Mouse (Mus musculus): ENCODE data around the gene Cox15.

Cox15 gene

DNA sequence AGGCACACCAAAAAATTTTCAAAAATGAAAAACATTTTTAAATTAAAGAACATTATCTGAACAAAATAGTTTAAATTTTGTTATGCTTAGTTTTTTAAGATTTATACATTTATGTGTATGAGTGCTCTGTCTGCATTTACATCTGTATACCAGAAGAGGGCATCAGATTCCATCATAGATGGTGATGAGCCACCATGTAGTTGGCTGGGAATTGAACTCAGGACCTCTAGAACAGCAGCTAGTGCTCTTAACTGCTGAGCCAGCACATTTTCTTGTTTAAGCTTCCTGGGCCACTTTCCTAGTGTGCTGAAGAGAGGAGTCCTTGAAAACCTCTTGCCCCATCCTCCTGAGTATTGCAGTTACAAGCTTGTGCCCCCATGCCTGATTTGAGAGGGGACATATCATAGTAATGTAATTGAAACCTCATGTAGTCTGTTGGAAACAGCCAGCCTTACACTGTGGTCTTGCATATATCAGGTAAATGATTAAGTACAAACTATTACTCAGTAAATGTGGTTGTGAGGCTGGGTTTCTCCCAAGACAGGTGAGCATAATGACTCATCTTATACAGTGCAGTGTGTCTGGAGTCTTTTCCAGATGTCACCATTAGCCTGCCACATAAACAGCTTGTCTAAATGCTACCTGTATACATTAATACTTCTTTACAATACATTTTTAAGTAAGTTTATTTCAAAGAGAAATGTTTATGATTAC lies 8.9 kb upstream of the Cox15 start:
- no peak for DNase-seq (ENCODE audit: low read depth, low spot score)

DNA sequence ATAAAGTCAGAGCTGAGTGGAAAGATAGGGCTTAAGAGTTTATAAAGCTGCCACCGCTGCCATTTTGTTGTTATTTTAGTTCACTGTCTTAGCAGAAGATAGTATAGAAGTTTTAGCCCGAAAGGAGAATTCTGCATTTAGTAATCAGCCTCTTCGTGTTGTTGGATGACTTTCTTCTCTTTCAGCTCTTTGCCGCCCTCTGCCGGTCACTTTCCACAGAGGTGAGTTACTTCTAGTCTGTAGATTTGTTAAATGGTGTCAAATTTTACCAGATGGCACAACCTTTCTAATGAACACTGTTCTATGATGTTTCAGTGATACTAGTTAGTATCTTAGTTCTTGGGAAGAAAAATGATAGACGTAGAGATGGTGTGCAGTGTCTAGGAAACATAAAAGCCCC lies 7.7 kb upstream of the Cox15 start:
- DNase-seq (ENCODE audit: low read depth, low spot score): peak; percentile 76

DNA sequence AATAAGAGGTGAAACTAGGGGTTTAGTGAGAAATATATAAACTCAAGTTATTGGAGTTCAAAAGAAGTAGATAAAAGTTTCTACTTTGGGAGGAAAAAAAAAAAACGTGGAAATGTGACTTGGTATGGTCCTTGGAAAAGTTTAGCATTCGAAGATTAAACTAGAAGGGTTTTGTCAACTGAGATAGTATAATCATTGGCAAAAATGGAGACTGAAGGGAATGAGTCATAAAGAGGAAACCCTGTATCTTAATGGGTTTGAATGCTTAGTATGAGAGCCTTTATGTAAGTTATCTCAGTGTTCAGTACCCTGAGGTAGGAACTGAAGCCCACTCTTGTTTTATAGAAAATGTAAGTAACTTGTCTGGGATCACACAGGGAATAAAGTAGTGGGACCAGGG lies 2.1 kb upstream of the Cox15 start:
- DNase-seq (ENCODE audit: low read depth, low spot score): no peak

DNA sequence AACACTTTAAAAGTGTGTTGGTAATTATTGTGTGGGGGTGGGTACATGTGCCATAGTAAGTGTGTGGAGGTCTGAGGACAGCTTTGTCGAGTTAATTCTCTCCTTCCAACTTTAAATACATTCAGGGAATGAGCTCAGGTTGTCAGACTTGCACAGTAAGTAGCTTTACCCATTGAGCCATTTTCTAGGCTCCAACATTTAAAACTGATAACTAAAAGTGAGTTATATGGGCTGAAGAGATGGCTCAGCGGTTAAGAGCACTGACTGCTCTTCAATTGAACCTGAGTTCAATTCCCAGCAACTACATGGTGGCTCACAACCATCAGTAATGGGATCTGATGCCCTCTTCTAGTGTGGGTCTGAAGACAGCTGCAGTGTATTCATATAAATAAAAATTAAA lies 1.4 kb upstream of the Cox15 start:
- DNase-seq (ENCODE audit: low read depth, low spot score): no peak

DNA sequence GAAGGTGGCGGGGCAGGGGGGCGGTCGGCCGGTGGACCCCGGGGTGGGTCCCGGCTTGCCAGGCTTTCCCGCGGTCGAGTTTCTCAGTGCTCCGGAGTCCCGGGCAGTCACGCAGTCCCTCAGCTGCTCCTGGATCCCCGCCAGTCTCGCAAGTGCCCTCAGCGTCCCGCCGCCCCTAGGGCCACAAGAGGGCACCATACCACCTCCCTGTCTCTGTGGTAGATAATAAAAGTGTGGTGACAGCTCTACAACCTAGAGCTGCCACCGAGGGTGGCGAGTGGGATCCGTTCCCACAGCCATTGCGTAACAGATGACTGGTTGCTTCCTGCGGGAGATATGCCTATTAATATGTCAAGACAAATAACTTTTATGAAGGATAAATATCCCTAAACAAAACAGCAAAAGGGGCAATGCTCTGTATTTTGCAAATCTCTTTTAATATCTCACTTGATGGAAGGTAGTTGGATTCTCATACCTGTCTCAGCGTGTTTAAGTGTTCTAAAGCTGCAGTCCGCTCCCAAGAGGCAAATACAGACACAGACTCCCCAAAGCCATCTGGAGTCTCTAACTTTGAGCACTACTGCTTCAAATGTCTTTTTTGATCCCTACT lies 531 bp upstream of the Cox15 start:
- DNase-seq (ENCODE audit: low read depth, low spot score): peak; percentile 91

DNA sequence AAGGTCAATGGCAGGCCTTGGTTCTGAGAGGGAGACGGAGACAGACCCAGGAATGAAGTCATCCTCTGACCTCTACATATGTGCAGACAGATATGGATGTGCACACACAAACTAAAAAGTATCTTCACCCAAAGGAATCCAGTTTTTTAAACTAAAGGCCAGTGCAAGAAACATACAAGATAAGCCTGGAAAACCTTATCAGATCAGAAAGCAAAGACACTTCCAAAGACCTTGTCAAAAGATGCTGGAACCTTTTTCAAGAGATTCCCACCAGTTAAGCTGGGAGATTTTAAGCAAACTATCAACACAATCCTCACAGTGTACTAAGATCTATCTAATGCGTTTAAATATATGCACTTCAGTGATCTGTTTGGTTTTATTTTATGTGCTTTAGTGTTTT lies 2.8 kb downstream of the Cox15 start:
- no peak for DNase-seq (ENCODE audit: low read depth, low spot score)

DNA sequence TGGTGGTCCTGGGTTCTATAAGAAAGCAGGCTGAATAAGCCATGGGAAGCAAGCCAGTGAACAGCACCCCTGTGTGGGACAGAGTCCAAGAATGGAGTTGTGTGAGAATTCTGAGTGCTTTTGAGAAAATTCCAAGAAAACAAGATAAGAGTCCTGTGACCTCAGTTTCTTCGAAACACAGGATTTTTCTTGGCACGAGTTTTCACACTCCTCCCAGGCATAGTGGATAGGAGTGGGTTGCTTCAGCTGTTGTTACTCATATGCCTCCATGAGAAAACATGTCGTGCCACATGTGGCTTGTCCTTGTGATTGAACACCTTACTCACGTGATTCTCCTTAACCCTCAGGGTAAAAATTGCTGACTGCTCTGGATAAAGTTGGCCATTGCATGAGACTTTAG lies 4.9 kb downstream of the Cox15 start:
- no peak for DNase-seq (ENCODE audit: low read depth, low spot score)

DNA sequence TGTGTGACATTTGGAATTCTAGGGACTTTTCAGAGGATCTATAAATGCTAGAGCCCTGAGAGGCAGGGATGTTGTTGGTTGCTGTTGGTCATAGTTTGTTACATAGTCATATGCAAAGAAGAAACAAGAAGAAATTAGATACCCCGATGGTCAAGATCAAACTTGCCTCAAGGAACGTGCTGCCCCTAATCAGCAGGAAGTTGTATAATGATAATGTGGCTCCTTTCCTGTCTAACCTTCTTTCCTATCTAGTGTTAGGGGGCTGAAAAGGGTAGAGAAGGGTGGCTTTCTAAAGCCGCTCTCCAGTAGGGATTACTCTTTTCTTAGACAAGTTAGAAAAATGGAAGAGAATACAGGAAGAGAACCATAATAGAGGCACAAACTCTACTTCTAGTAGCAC lies 7.1 kb downstream of the Cox15 start:
- no peak for DNase-seq (ENCODE audit: low read depth, low spot score)

DNA sequence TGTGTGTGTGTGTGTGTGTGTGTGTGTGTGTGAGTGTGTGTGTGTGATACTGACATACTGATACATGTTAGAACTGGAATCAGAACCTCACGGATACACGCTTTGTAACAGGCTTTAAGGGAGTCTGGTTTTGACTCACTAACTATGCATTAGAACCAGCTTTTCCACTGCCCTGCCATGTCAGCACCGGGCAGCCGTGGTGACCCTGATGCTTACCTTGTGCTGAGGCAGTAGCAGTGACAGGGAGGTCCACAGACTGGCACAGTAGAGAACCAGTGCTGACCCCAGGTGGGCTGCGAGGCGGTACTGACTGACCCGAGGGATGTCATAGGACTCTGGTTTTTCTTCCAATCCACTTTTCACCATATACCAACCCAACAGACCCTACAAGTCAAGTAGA lies 9.4 kb downstream of the Cox15 start:
- no peak for DNase-seq (ENCODE audit: low read depth, low spot score)

DNA sequence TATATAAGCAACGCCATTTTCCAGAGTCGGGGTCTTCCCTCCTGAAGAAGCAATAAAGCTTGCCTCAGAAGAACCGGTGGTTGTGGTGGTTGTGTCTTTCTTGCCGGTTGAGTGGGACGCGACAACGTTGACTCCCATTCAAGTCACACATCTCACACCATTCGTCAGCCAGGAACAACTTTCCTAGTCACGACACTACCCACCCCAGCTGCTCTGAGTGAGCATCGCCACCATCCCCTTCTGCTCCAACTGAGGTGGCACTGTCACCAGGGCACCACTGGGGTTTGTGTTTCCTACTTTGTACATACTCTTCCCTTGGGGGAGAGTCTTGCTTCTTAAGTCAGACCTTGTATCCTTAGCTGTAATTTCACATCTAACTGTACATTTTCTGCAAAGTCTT lies 14.4 kb downstream of the Cox15 start:
- DNase-seq (ENCODE audit: low read depth, low spot score): no peak

DNA sequence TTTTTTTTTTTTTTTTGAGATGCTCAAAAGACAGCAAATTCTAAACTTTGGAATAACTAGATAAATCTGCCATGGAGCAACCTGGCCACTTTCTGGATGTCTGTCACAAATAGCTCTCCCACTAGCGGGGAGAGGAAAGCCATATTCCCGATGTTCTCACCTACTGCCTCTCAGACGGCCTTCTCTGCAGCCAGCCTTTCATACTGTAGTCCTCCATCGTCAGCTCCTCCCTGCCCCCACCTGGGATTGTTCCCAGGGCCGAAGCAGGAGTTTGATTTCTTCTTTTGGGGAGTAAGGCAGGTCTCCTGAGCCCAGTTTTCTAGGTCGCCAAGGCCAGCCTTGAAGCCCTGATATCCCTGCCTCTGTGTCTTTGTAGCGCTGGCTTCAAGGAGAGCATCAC lies 21.6 kb downstream of the Cox15 start:
- no peak for DNase-seq (ENCODE audit: low read depth, low spot score)

DNA sequence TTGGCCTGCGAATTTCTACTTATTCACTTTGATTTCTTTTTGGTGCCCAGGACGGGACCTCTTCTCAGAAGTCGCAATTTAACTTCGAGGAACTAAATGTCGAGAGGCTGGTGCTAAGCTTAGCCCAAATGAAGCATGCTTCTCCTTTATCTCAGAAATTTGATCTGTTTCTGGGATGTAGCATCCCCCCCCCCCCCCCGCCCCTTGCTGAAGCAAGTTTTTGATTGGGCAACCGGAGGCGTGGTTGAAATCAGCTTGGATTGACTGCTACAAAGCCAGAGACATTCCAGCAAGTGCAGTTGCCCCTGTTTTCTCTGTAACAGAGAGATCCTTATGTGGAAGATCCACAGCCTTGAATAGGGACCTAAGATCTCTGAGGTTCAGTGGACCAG lies 22.8 kb downstream of the Cox15 start:
- DNase-seq (ENCODE audit: low read depth, low spot score): no peak

DNA sequence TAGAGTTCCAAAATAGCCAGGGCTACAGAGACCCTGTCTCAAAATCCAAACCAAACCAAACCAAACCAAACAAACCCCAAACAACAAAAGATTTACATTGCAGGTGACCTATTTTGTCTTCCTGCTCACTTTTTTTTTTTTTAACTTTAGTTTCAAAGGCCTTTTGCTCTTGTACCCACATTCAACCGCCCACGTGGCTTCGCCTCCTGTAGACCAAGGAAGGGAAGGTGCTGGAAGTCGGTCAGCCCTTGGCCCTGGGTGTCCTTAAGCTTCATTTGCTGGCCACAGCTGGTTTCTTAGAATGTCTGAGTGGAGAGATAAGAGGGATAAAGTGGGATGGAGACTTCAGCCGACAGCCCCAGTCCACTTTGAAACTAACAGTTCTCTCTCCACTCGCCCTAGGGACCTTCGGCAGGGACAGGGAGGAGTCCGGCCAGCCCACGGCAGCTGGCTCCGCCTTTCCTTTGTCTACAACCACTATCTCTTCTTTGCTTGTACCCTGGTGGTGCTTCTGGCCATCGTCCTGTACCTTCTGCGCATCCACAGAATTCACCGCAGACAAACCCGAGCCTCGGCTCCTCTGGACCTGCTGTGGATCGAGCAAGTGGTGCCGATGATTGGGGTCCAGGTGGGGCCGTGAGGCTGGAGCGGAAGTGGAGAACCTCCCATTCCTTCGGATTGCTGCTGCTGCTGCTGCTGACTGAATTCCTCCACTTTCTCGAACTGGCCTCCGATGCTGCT lies 23.3 kb downstream of the Cox15 start:
- DNase-seq (ENCODE audit: low read depth, low spot score): no peak

DNA sequence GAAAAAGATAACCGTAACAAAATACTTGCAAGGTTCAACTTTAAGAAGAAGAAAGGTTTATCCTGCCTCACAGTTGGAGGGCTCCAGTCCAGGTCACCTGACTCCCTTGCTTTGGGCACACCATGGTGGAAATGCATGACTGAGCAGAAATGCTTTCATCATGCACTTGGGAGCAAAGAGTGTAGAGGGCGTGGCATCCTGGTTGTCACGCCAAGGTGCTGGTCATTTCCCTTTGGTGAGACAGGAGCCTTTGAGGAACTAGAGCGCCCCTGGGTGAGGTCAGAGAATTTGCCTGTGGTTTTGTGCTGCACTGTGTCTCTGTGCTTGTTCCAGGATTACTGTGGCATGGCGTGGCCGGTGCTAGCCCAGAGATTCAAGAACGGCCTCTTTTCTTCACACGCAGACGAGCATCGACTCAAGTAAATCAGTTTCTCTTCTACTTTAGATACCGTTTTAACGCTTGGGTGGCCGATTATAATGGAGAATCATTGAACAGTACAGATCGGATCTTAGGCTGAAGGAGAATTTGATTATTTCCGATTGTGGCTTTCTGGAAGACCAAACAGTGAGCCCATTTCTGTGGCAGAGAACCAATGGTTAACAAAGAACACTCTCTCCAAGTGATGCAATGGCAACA lies 26.2 kb downstream of the Cox15 start:
- no peak for DNase-seq (ENCODE audit: low read depth, low spot score)

DNA sequence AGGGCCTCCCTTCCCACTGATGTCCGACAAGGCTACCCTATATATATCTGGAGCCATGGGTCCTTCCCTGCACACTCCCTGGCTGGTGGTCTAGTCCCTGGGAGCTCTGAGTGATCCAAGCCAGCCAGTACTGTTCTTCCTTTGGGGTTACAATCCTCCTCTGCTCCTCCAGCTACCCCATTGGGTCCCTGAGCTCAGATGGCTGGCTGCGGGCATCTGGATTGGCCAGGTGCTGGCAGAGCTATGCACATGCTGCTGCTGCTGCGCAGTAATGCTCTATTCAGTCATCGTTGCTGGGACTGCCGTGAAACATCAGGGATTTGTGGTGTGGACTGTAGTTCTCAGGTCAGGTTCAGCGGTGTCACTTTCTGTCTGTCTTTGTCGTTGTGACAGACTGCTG lies 28.0 kb downstream of the Cox15 start:
- no peak for DNase-seq (ENCODE audit: low read depth, low spot score)

DNA sequence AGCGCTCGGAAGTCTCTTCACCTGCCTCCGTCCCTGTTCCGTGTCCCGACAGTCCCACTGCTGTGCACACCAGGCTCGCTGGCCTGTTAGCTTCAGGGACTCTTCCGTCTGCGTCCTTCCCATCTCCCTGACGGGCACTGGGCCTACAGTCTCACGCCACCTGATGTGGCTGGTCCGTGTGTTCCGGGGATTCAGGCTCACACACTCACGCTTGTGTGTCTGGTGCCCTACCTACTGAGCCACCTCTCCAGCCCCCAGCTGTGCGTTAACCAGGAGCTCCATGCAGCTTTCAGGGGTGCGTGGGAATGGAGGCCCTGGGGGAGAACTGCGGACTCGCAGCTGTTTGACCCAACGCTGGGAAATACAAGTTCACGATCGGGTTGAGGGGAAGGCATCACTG lies 28.6 kb downstream of the Cox15 start:
- DNase-seq (ENCODE audit: low read depth, low spot score): no peak

DNA sequence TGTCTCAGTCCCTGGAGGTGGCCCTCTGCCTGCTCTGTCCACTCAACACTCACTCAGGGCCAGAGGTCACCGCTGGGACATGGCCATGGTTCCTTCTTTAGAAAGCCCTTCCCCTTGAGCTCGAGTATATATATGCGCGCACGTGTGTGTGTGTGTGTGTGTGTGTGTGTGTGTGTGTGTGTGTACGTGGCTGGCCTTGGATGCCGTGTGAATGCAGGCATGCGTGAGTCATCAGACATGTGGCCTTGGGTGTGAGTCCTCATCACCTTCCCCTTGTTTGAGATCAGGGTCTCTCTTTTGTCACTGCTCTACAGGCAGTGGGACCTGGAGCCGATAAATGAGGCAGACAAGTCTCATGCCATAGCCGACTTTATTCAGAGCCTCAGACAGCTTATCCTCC lies 29.3 kb downstream of the Cox15 start:
- no peak for DNase-seq (ENCODE audit: low read depth, low spot score)

DNA sequence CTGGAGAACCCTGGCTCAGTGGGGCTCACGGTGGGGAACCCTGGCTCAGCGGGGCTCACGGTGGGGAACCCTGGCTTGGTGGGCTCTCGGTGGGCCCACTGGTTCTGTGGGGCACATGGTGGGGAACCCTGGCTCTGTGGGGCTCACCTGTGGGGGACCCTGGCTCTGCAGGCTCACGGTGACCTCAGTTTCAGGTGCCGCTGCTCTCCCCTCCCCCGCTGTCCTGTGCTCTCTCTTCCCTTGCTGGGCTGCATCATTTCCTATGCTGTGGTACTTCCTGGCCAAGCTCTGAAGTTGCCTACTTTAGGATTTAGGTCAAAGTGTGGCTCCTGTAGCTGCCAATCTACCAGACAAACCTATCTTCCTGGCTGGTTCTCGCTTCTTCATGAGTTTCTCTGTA lies 29.9 kb downstream of the Cox15 start:
- DNase-seq (ENCODE audit: low read depth, low spot score): peak; percentile 22

DNA sequence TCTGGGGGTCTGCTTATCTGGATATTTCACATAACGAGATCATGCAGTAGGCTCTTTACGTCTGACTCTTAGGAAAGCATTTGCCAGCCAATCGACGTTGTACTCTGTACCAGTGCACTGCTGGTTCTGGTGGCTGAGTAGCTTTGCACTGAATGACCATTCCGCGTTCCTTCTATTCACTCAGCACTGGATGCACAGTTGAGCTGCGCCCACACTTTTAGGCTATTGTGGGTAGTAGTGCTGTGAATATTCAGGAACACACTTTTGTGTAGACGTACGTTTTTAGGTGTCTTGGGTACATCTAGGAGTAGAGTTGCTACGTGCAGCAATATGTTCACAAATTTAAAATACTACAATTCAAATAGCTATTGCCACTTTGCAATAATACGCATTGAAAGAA lies 32.7 kb downstream of the Cox15 start:
- no peak for DNase-seq (ENCODE audit: low read depth, low spot score)

DNA sequence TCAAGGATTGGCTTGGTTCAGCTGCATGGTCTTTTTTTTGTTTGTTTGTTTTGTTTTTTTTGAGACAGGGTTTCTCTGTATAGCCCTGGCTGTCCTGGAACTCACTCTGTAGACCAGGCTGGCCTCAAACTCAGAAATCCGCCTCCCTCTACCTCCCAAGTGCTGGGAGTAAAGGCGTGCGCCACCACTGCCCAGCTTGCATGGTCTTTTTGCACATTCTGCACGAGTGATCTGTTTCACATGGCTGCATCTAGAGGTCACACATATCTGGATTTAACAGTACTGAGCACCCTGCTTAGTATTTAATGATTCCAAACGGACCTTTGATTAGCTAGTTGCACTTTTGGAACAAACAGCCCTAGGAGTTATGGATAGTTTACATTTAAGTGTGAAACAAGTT lies 40.8 kb downstream of the Cox15 start:
- no peak for DNase-seq (ENCODE audit: low read depth, low spot score)

DNA sequence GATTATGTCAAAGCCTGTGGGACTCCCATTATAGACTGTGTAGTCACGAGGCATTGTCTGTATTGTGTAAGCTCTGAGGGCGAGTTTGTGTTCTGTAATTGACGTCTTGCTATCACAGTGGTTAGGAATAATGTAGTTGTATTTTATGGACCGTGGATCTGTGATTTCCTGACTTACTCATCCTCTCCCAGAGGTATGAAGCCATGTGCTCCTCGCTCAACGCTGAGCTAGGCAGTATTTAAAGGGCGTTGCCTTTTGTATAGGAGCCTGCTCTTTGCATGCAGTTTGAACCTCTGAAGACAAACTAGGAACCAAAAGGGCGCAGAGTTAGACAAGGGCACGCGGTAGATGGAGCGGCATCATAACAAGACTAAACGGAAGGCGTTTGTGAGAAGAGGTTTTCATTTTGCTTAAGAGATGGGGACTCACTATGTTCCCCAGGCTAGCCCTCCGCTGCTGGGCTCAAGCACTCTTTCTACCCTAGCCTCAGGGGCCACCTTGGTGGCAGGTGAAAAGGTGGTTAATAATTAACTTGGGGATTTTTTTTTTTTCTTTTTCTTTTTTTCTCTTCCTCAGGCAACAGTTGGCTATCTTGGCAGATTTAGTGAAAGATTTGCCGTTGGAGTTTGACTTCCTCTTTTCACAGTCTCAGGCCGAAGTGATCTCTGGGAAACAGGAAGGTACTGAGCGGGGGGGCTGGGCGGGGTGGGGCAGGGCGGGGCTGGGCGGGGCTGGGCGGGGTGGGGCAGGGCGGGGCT lies 41.5 kb downstream of the Cox15 start:
- peak; percentile 37 for DNase-seq (ENCODE audit: low read depth, low spot score)

DNA sequence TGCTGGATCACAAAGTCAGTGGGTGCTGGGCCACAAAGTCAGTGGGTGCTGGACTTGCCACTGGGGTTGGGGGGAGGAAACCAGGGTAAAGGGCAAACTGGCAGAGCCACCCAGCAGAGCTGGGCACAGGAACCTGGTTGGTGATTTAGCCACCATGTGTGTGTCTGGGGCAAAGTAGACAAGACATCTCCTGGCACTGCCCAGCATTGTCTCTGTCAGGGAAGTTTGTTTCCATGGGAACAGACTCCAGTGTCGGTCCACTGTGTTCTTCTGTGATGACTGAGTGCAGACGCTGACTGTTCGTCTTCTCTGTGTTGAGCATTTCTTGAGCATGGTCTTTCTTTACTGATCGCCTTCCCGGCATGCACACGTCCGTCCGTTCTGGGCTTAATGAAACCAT lies 43.5 kb downstream of the Cox15 start:
- DNase-seq (ENCODE audit: low read depth, low spot score): no peak
